In the genomic region with DNA sequence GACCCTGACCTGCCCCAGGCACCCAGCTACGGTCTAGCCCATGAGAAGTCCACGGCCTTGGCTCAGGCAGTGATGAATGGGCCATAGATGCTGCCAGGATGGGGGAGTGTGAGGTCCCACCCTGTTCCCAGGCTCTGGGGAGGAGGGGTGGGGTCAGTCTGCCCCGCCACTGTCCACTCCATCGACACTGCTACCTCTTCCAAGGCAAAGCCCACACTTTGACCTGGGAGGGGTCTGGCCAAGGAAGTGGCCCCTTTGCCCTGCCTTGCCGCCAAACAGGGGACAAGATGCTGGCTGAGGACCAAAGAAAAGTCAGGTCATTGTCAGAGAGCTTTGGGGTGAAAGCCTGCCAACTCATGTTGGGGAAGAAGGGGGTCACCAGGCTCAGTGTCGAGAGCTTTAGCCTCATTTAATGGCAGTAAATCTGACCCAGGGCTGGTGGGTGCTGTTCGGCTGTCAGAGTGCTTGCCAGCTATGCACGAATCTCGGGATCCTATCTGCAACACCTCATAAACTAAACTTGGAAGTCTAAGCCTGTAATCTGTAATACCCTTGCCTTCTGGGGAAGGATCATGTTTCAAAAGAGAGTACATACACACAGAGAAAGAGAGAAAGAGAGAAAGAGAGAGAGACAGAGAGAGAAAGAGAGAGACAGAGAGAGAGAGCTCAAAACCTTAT, we compare ENCODE assay signal across 10 mouse cellular contexts. TPM values are rescaled to one million over a fixed set of nuclear protein-coding genes. Genes with fewer than 3 reads are reported as not detected.
DNase-seq lines count a peak whose midpoint lies in the region; ATAC-seq and TF ChIP-seq lines count a peak whose summit lies in the region.
"Had no signal": no experiment of that assay in that cellular context is flagged by ENCODE, and none has a peak within 500 bp of the region (broad histone marks: within the 10 kb centered on the region; RNA-seq: fewer than 3 reads in every experiment).

No protein-coding gene starts in this region.

- ATAC-seq in limb, embryonic 14.5 days (ENCODE audit: low FRiP score, low read depth): 0 out of 2 replicates have a peak, but pooled peaks have one; percentile 39

- no peak overlapping the region for H3K4me3 ChIP-seq in left cerebral cortex, adult 2 months
- no peak overlapping the region for H3K4me3 ChIP-seq in limb, embryonic 14.5 days (replicated peaks; ENCODE audit: low read length)
- H3K4me3 ChIP-seq: embryonic facial prominence, embryonic 15.5 days had no signal

- no peak overlapping the region for H3K4me2 ChIP-seq in limb, embryonic 14.5 days (replicated peaks; ENCODE audit: low read depth, low read length, severe bottlenecking)
- H3K4me2 ChIP-seq: embryonic facial prominence, embryonic 15.5 days had no signal

- TF ChIP-seq CTCF in left cerebral cortex, adult 2 months (IDR thresholded peaks at IDR 0.05): no peak

- TF ChIP-seq POLR2A in limb, embryonic 14.5 days (IDR thresholded peaks at IDR 0.05; ENCODE audit: borderline replicate concordance, extremely low read depth, insufficient read depth, insufficient read length): no peak

- peaks cover 44% of the 10 kb centered on the region for H3K4me1 ChIP-seq in limb, embryonic 14.5 days (ENCODE audit: control insufficient read depth, insufficient read depth, low read length)

- H3K27ac ChIP-seq in left cerebral cortex, adult 2 months: peak overlapping the region; percentile 28
- no peak overlapping the region; the same call in 1 of the 2 replicates for H3K27ac ChIP-seq in limb, embryonic 14.5 days (replicated peaks; ENCODE audit: low read depth, low read length)
- H3K27ac ChIP-seq: liver, embryonic 14.5 days had no signal

- intact Hi-C loops in left cerebral cortex, adult 2 months (cut with DNase I): no loop called here

- WGBS in limb, embryonic 14.5 days: 8% methylated on average over 9 of the region's 9 CpGs

- peak; percentile 39 for DNase-seq in embryo, embryonic 10 days (ENCODE audit: low spot score)
- no peak for DNase-seq in embryo, embryonic 9.5 days (ENCODE audit: extremely low spot score)
- DNase-seq in left cerebral cortex, adult 2 months (ENCODE audit: extremely low spot score in 1 of 2, low spot score in 2 of 2): no peak
- DNase-seq in left cerebral cortex, adult 11 months (ENCODE audit: low spot score): no peak
- DNase-seq in limb, embryonic 14.5 days (ENCODE audit: low spot score): peak; percentile 42
- no peak for DNase-seq in thymus, postnatal 25 days
- DNase-seq in cerebellum, adult 9-11 months: no peak
- DNase-seq in frontal cortex, postnatal 14 days (ENCODE audit: low spot score in 2 of 2): no peak

- H3K9me3 ChIP-seq in limb, embryonic 14.5 days (ENCODE audit: control insufficient read depth, low read length): no peaks in the 10 kb centered on the region
- H3K9me3 ChIP-seq: embryonic facial prominence, embryonic 15.5 days had no signal

- no peaks in the 10 kb centered on the region for H3K27me3 ChIP-seq in limb, embryonic 14.5 days (ENCODE audit: control insufficient read depth, insufficient read depth, low read length)
- H3K27me3 ChIP-seq: embryonic facial prominence, embryonic 15.5 days had no signal

- H3K9ac ChIP-seq in limb, embryonic 14.5 days (ENCODE audit: low read depth, low read length, severe bottlenecking): no peak overlapping the region
- H3K9ac ChIP-seq: embryonic facial prominence, embryonic 15.5 days; liver, embryonic 14.5 days had no signal

- H3K36me3 ChIP-seq in limb, embryonic 14.5 days (ENCODE audit: control insufficient read depth, insufficient read depth, low read length): no peaks in the 10 kb centered on the region
- H3K36me3 ChIP-seq: embryonic facial prominence, embryonic 15.5 days had no signal

RNA-seq across cellular contexts. Expression of gene Cmklr1, which starts 17.1 kb away (rescaled TPM):
- 1 to 10 TPM; 2.9 to 4.7 TPM for total RNA-seq in left cerebral cortex, adult 2 months (2021)
- polyA plus RNA-seq in limb, embryonic 14.5 days (2012; rRNA removed): 10.7 and 17.4 TPM in 2 replicates
- 7.5 and 7.8 TPM in 2 replicates for polyA plus RNA-seq in limb, embryonic 14.5 days (2014; fragmentation: Nextera tagmentation; extraction: Ambion mirVana)

Comparison
In these comparisons a context has a peak if more than half of its experiments do, and no peak if none do; other contexts are left out.
1. DNase-seq: peak in embryo, embryonic 10 days (single experiment) and limb, embryonic 14.5 days (single experiment); none in embryo, embryonic 9.5 days (single experiment), left cerebral cortex, adult 2 months (0 of 2), left cerebral cortex, adult 11 months (single experiment), thymus, postnatal 25 days (single experiment), cerebellum, adult 9-11 months (single experiment) and frontal cortex, postnatal 14 days (0 of 2).